Comparison of ENCODE assay signal across 12 mouse cellular contexts in genomic region chr2:72507855-72508635, GRCm38 (mm10). TPM values are rescaled to one million over a fixed set of nuclear protein-coding genes. Genes with fewer than 3 reads are reported as not detected.
DNase-seq lines count a peak whose midpoint lies in the region; ATAC-seq and TF ChIP-seq lines count a peak whose summit lies in the region.
"Had no signal": no experiment of that assay in that cellular context is flagged by ENCODE, and none has a peak within 500 bp of the region (broad histone marks: within the 10 kb centered on the region; RNA-seq: fewer than 3 reads in every experiment).

No protein-coding gene starts in this region.

- no peak for TF ChIP-seq CTCF in MEL (IDR thresholded peaks at IDR 0.05 in 2 of 3, conservative IDR thresholded peaks at IDR 0.05 in 1 of 3; ENCODE audit: control insufficient read depth in 1 of 3, insufficient read depth in 1 of 3, low read depth in 2 of 3, low read length in 3 of 3, poor library complexity in 1 of 3, severe bottlenecking in 1 of 3)

- DNase-seq in intestine, embryonic 14.5 days (ENCODE audit: low spot score) = no peak
- DNase-seq in MEL (ENCODE audit: low read depth, low spot score) = no peak
- no peak for DNase-seq in forebrain, embryonic 10.5 days (ENCODE audit: extremely low spot score, low spot score)
- DNase-seq in urinary bladder, postnatal 36 days (ENCODE audit: low spot score in 2 of 2) = no peak
- DNase-seq in T-cell, adult 2 months (ENCODE audit: low spot score) = no peak
- DNase-seq: adrenal gland, adult 2 months; kidney, adult 8-10 months; lung, postnatal 36 days; thymus, postnatal 14 days had no signal

- 41% methylated on average over 18 of the region's 18 CpGs for WGBS in intestine, embryonic 14.5 days
- 38% methylated on average over 18 of the region's 18 CpGs for WGBS in intestine, embryonic 16.5 days
- 62% methylated on average over 18 of the region's 18 CpGs for WGBS in forebrain, embryonic 10.5 days
- WGBS in hindbrain, embryonic 15.5 days = 32% methylated on average over 18 of the region's 18 CpGs

- no peaks in the 10 kb centered on the region for H3K9me3 ChIP-seq in intestine, embryonic 14.5 days (ENCODE audit: control insufficient read depth, low read length)
- H3K9me3 ChIP-seq in intestine, embryonic 16.5 days (ENCODE audit: control insufficient read depth, low read length) = no peaks in the 10 kb centered on the region
- H3K9me3 ChIP-seq in MEL (replicated peaks; ENCODE audit: insufficient read depth, low read length) = no peaks in the 10 kb centered on the region
- no peaks in the 10 kb centered on the region for H3K9me3 ChIP-seq in forebrain, embryonic 10.5 days
- no peaks in the 10 kb centered on the region for H3K9me3 ChIP-seq in hindbrain, embryonic 15.5 days

- H3K27me3 ChIP-seq in intestine, embryonic 14.5 days (replicated peaks; ENCODE audit: control insufficient read depth, insufficient read depth, low read length) = no peaks in the 10 kb centered on the region
- no peaks in the 10 kb centered on the region for H3K27me3 ChIP-seq in intestine, embryonic 16.5 days (replicated peaks; ENCODE audit: control insufficient read depth, insufficient read depth, low read length)
- H3K27me3 ChIP-seq in MEL (ENCODE audit: control insufficient read depth in 1 of 2, insufficient read depth in 2 of 2, low read length in 2 of 2) = peaks cover 4 to 5% of the 10 kb centered on the region in 2 experiments; a peak in 3 of 4 replicates
- H3K27me3 ChIP-seq in forebrain, embryonic 10.5 days (ENCODE audit: poor library complexity, severe bottlenecking) = peaks cover 41% of the 10 kb centered on the region
- H3K27me3 ChIP-seq in hindbrain, embryonic 15.5 days = peaks cover 11% of the 10 kb centered on the region; the same call in 1 of the 2 replicates

- ATAC-seq in intestine, embryonic 14.5 days (replicated peaks; ENCODE audit: low FRiP score, low TSS enrichment, low read depth) = no peak
- no peak for ATAC-seq in intestine, embryonic 16.5 days
- no peak for ATAC-seq in hindbrain, embryonic 15.5 days (ENCODE audit: low FRiP score, low read depth)

- no peak for TF ChIP-seq POLR2A in MEL (IDR thresholded peaks at IDR 0.05; ENCODE audit: control insufficient read depth in 1 of 2, insufficient read depth in 1 of 2, low read depth in 1 of 2, low read length in 2 of 2, poor library complexity in 1 of 2)

- TF ChIP-seq RAD21 in MEL (IDR thresholded peaks at IDR 0.05; ENCODE audit: low read depth, low read length) = no peak

- H3K4me1 ChIP-seq in intestine, embryonic 14.5 days (replicated peaks; ENCODE audit: control insufficient read depth, insufficient read depth, low read length) = no peaks in the 10 kb centered on the region
- no peaks in the 10 kb centered on the region for H3K4me1 ChIP-seq in intestine, embryonic 16.5 days (ENCODE audit: control insufficient read depth, insufficient read depth, low read length)
- H3K4me1 ChIP-seq in MEL (ENCODE audit: control insufficient read depth in 1 of 2, insufficient read depth in 2 of 2, low read length in 2 of 2) = no peaks in the 10 kb centered on the region
- H3K4me1 ChIP-seq in forebrain, embryonic 10.5 days = peaks cover 32% of the 10 kb centered on the region
- peaks cover 8% of the 10 kb centered on the region for H3K4me1 ChIP-seq in hindbrain, embryonic 15.5 days (replicated peaks)

- H3K4me3 ChIP-seq in intestine, embryonic 14.5 days (ENCODE audit: low read depth, low read length) = no peak overlapping the region
- H3K4me3 ChIP-seq in intestine, embryonic 16.5 days (ENCODE audit: low read length) = no peak overlapping the region
- no peak overlapping the region for H3K4me3 ChIP-seq in MEL (ENCODE audit: control insufficient read depth in 1 of 2, insufficient read depth in 1 of 2, low read depth in 2 of 2, low read length in 2 of 2)
- no peak overlapping the region for H3K4me3 ChIP-seq in forebrain, embryonic 10.5 days
- no peak overlapping the region for H3K4me3 ChIP-seq in hindbrain, embryonic 15.5 days
- H3K4me3 ChIP-seq: erythroblast, embryonic 14.5 days had no signal

- no peaks in the 10 kb centered on the region for H3K36me3 ChIP-seq in intestine, embryonic 14.5 days (ENCODE audit: control insufficient read depth, insufficient read depth, low read length)
- no peaks in the 10 kb centered on the region for H3K36me3 ChIP-seq in intestine, embryonic 16.5 days (ENCODE audit: control insufficient read depth, insufficient read depth, low read length)
- no peaks in the 10 kb centered on the region for H3K36me3 ChIP-seq in MEL (ENCODE audit: control insufficient read depth in 1 of 2, insufficient read depth in 2 of 2, low read length in 2 of 2)
- no peaks in the 10 kb centered on the region for H3K36me3 ChIP-seq in forebrain, embryonic 10.5 days (replicated peaks)
- no peaks in the 10 kb centered on the region for H3K36me3 ChIP-seq in hindbrain, embryonic 15.5 days

- TF ChIP-seq EP300 in MEL (IDR thresholded peaks at IDR 0.05; ENCODE audit: low read depth in 1 of 2, low read length in 2 of 2) = no peak

- H3K79me2 ChIP-seq in MEL (ENCODE audit: control insufficient read depth, insufficient read depth, low read length, poor library complexity) = no peaks in the 10 kb centered on the region

- H3K4me2 ChIP-seq in intestine, embryonic 14.5 days (ENCODE audit: low read length) = 0 out of 2 replicates have a peak overlapping the region, but pooled peaks have one; percentile 6
- H3K4me2 ChIP-seq in intestine, embryonic 16.5 days (ENCODE audit: low read depth, low read length) = no peak overlapping the region
- H3K4me2 ChIP-seq in hindbrain, embryonic 15.5 days = peak overlapping the region; percentile 39

- H3K27ac ChIP-seq in intestine, embryonic 14.5 days (ENCODE audit: low read depth) = no peak overlapping the region
- no peak overlapping the region for H3K27ac ChIP-seq in intestine, embryonic 16.5 days (ENCODE audit: low read length)
- no peak overlapping the region for H3K27ac ChIP-seq in MEL (ENCODE audit: control insufficient read depth, low read depth, low read length)
- 0 out of 2 replicates have a peak overlapping the region, but pooled peaks have one; percentile 48 for H3K27ac ChIP-seq in forebrain, embryonic 10.5 days
- no peak overlapping the region for H3K27ac ChIP-seq in hindbrain, embryonic 15.5 days (replicated peaks)

- H3K9ac ChIP-seq in intestine, embryonic 14.5 days (ENCODE audit: low read length) = no peak overlapping the region
- no peak overlapping the region for H3K9ac ChIP-seq in intestine, embryonic 16.5 days (ENCODE audit: low read depth, low read length)
- H3K9ac ChIP-seq in MEL (ENCODE audit: control insufficient read depth, low read depth, low read length, poor library complexity, severe bottlenecking) = no peak overlapping the region
- H3K9ac ChIP-seq in hindbrain, embryonic 15.5 days = no peak overlapping the region

TF ChIP-seq in MEL, 35 proteins besides CTCF, POLR2A, EP300 and RAD21:
- TF ChIP-seq CHD2 (IDR thresholded peaks at IDR 0.05; ENCODE audit: low read length) = no peak
- TF ChIP-seq GATA1 (IDR thresholded peaks at IDR 0.05; ENCODE audit: low read depth, low read length) = 0 out of 2 replicates have a peak, but pooled peaks have one; percentile 21

RNA-seq across cellular contexts. Expression of gene Cdca7, which starts 32.1 kb away (rescaled TPM):
- 162 and 181 TPM in 2 replicates for polyA plus RNA-seq in intestine, embryonic 14.5 days (2014; fragmentation: Nextera tagmentation; extraction: Ambion mirVana)
- 94.9 and 111 TPM in 2 replicates for polyA plus RNA-seq in intestine, embryonic 16.5 days (2015; fragmentation: Nextera tagmentation; extraction: Ambion mirVana)
- total RNA-seq in MEL (2012; rRNA removed) = 95.5 and 97.2 TPM in 2 replicates
- polyA plus RNA-seq in MEL (2012; ENCODE audit: insufficient read depth in 1 of 2, insufficient read length in 2 of 2, low read depth in 1 of 2, low replicate concordance in 2 of 2, missing spikeins in 1 of 2) = 100 to 1,000 TPM; 123 to 175 TPM
- polyA plus RNA-seq in forebrain, embryonic 10.5 days (2016; fragmentation: Nextera tagmentation; extraction: Ambion mirVana) = 280 and 291 TPM in 2 replicates
- polyA plus RNA-seq in hindbrain, embryonic 15.5 days (2015; fragmentation: Nextera tagmentation; extraction: Ambion mirVana) = 22.5 and 24.3 TPM in 2 replicates
